Mouse (Mus musculus) cerebellum, adult 9-11 months (tissue): ENCODE results near the gene Ccr4.
A peak's percentile ranks its signal among the peaks of the same experiment; 100 is the strongest.
"Not testable (repeated sequence)": the region's sequence is repeated elsewhere in the genome, so short reads cannot be mapped to it uniquely, and the experiment has no call there.

Experiments
- DNase-seq: peaks from one replicate; pipeline ENCODE4 v3.0.0; 2022

Gene Ccr4

GRCm38 (mm10) chr9:114520529-114520928, 15.8 kb upstream of the Ccr4 start:
- DNase-seq = not testable (repeated sequence)

- DNase-seq = no peak
These were observed 14.2 kb upstream of the Ccr4 start for GRCm38 (mm10) chr9:114518812-114519477.

GRCm38 (mm10) chr9:114517924-114518497, 13.3 kb upstream of the Ccr4 start:
- DNase-seq = no peak

GRCm38 (mm10) chr9:114515364-114515763, 10.6 kb upstream of the Ccr4 start, which contains the start of gene C130032M10Rik:
Gene C130032M10Rik, plus strand, starts transcription at chr9:114515697.
- DNase-seq = no peak

GRCm38 (mm10) chr9:114512831-114513230, 8.1 kb upstream of the Ccr4 start:
- no peak for DNase-seq

GRCm38 (mm10) chr9:114509785-114510184, 5.1 kb upstream of the Ccr4 start:
- DNase-seq = no peak

- no peak for DNase-seq
These were observed 2.7 kb upstream of the Ccr4 start for GRCm38 (mm10) chr9:114507421-114507820.

- no peak for DNase-seq
These were observed 1.8 kb upstream of the Ccr4 start for GRCm38 (mm10) chr9:114506564-114506963.

- DNase-seq = no peak
These were observed 1.8 kb downstream of the Ccr4 start for GRCm38 (mm10) chr9:114502711-114503427.

- no peak for DNase-seq
These were observed 2.8 kb downstream of the Ccr4 start for GRCm38 (mm10) chr9:114501913-114502312.

GRCm38 (mm10) chr9:114501111-114501510, 3.6 kb downstream of the Ccr4 start:
- no peak for DNase-seq

- DNase-seq = no peak
These were observed 4.8 kb downstream of the Ccr4 start for GRCm38 (mm10) chr9:114499783-114500515.

GRCm38 (mm10) chr9:114498218-114498617, 6.5 kb downstream of the Ccr4 start:
- DNase-seq = peak; percentile 27

- DNase-seq = no peak
These were observed 8.2 kb downstream of the Ccr4 start for GRCm38 (mm10) chr9:114496469-114496868.

GRCm38 (mm10) chr9:114487481-114488258, 17.0 kb downstream of the Ccr4 start:
- no peak for DNase-seq

GRCm38 (mm10) chr9:114486808-114487207, 17.9 kb downstream of the Ccr4 start:
- DNase-seq = no peak

GRCm38 (mm10) chr9:114484771-114485170, 19.9 kb downstream of the Ccr4 start:
- DNase-seq = no peak

- no peak for DNase-seq
These were observed 23.8 kb downstream of the Ccr4 start for GRCm38 (mm10) chr9:114480940-114481339.

GRCm38 (mm10) chr9:114477019-114477418, 27.7 kb downstream of the Ccr4 start:
- DNase-seq = no peak

- DNase-seq = no peak
These were observed 32.8 kb downstream of the Ccr4 start for GRCm38 (mm10) chr9:114471892-114472291.

- no peak for DNase-seq
These were observed 36.0 kb downstream of the Ccr4 start for GRCm38 (mm10) chr9:114468701-114469100.

- DNase-seq = no peak
These were observed 36.5 kb downstream of the Ccr4 start for GRCm38 (mm10) chr9:114468217-114468616.

GRCm38 (mm10) chr9:114466871-114467270, 37.8 kb downstream of the Ccr4 start:
- DNase-seq = no peak
